Comparison of ENCODE assay signal across 8 mouse cellular contexts in genomic region chr9:14275792-14276480, GRCm38 (mm10). TPM values are rescaled to one million over a fixed set of nuclear protein-coding genes. Genes with fewer than 3 reads are reported as not detected.
DNase-seq lines count a peak whose midpoint lies in the region; ATAC-seq lines count a peak whose summit lies in the region.

No protein-coding gene starts in this region.

- DNase-seq in Muller cell, postnatal 12 days (ENCODE audit: inconsistent ontology term): peak; percentile 99
- peak; percentile 100 for DNase-seq in cerebellum, adult 9-11 months
- DNase-seq in frontal cortex, adult 2 months (ENCODE audit: extremely low spot score in 1 of 2, low spot score in 1 of 2): peak; percentile 99 to 100
- DNase-seq in hindbrain, embryonic 11.5 days (ENCODE audit: low spot score): peak; percentile 98
- DNase-seq in layer of hippocampus, postnatal 10 days (ENCODE audit: low spot score in 2 of 2): peak; percentile 98 to 99
- DNase-seq in lung, postnatal 10 days: peak; percentile 99
- DNase-seq in ovary, postnatal 36 days (ENCODE audit: low spot score): peak; percentile 98
- peak; percentile 98 for DNase-seq in thymus, postnatal 25 days

- peak; percentile 99 for ATAC-seq in hindbrain, embryonic 11.5 days (ENCODE audit: low FRiP score)

- H3K4me1 ChIP-seq in hindbrain, embryonic 11.5 days (replicated peaks; ENCODE audit: control insufficient read depth, insufficient read depth, low read length): no peaks in the 10 kb centered on the region

- H3K9me3 ChIP-seq in hindbrain, embryonic 11.5 days (ENCODE audit: control insufficient read depth, low read length): no peaks in the 10 kb centered on the region

- H3K27me3 ChIP-seq in hindbrain, embryonic 11.5 days (ENCODE audit: control insufficient read depth, insufficient read depth, low read length): no peaks in the 10 kb centered on the region

- WGBS in hindbrain, embryonic 11.5 days: under 1% methylated on average over 51 of the region's 54 CpGs

- peak overlapping the region; percentile 90 for H3K4me3 ChIP-seq in hindbrain, embryonic 11.5 days (ENCODE audit: low read depth, low read length)

- H3K27ac ChIP-seq in hindbrain, embryonic 11.5 days (ENCODE audit: low read depth, low read length): peak overlapping the region; percentile 92

- H3K36me3 ChIP-seq in hindbrain, embryonic 11.5 days (ENCODE audit: control insufficient read depth, insufficient read depth, low read length): no peaks in the 10 kb centered on the region

- H3K4me2 ChIP-seq in hindbrain, embryonic 11.5 days (replicated peaks; ENCODE audit: low read depth, low read length): peak overlapping the region; percentile 66

- peak overlapping the region; percentile 92 for H3K9ac ChIP-seq in hindbrain, embryonic 11.5 days (ENCODE audit: low read depth, low read length)

RNA-seq across cellular contexts. Expression of gene Sesn3, which starts 1.1 kb away (rescaled TPM):
- 38.3 and 39.3 TPM in 2 replicates for polyA plus RNA-seq in frontal cortex, adult 2 months (2012; rRNA removed)
- polyA plus RNA-seq in hindbrain, embryonic 11.5 days (2014; fragmentation: Nextera tagmentation; extraction: Ambion mirVana): 19.0 and 33.4 TPM in 2 replicates
- total RNA-seq in layer of hippocampus, postnatal 10 days (2021): 10 to 100 TPM; 58.2 to 61.1 TPM

Comparison
In these comparisons a context has a peak if more than half of its experiments do, and no peak if none do; other contexts are left out.
1. Peak in every context shown above with its lines: DNase-seq, ATAC-seq, H3K4me3 ChIP-seq and H3K27ac ChIP-seq.